Comparison of ENCODE assay signal across 22 mouse cellular contexts in genomic region chr1:164489961-164490594, GRCm38 (mm10). TPM values are rescaled to one million over a fixed set of nuclear protein-coding genes. Genes with fewer than 3 reads are reported as not detected.
DNase-seq lines count a peak whose midpoint lies in the region; ATAC-seq and TF ChIP-seq lines count a peak whose summit lies in the region.
"Had no signal": no experiment of that assay in that cellular context is flagged by ENCODE, and none has a peak within 500 bp of the region (broad histone marks: within the 10 kb centered on the region; RNA-seq: fewer than 3 reads in every experiment).

No protein-coding gene starts in this region.

- H3K9me3 ChIP-seq in ES-Bruce4 (replicated peaks; ENCODE audit: control insufficient read depth, insufficient read depth, low read length, poor library complexity, severe bottlenecking) (no peaks in the 10 kb centered on the region), ES-E14 (ENCODE audit: control insufficient read depth, insufficient read depth, low read depth, low read length) (no peaks in the 10 kb centered on the region)
- H3K9me3 ChIP-seq: embryonic facial prominence, embryonic 10.5 days; embryonic facial prominence, embryonic 12.5 days; forebrain, embryonic 13.5 days; forebrain, embryonic 15.5 days had no signal

- no peak overlapping the region for H3K9ac ChIP-seq in ES-Bruce4 (ENCODE audit: low read depth, poor library complexity, severe bottlenecking)
- H3K9ac ChIP-seq in ES-E14 (ENCODE audit: insufficient read depth, low read depth, low read length, poor library complexity, severe bottlenecking) = no peak overlapping the region
- H3K9ac ChIP-seq: embryonic facial prominence, embryonic 12.5 days; forebrain, embryonic 13.5 days; forebrain, embryonic 15.5 days; forebrain, postnatal 0 days had no signal

- no peak overlapping the region for H3K4me3 ChIP-seq in ES-Bruce4 (ENCODE audit: low read depth, low read length)
- H3K4me3 ChIP-seq in ES-E14 (ENCODE audit: insufficient read depth in 1 of 2, low read depth in 1 of 2, low read length in 2 of 2, poor library complexity in 1 of 2, severe bottlenecking in 1 of 2) = no peak overlapping the region
- H3K4me3 ChIP-seq: embryonic facial prominence, embryonic 10.5 days; embryonic facial prominence, embryonic 12.5 days; forebrain, embryonic 13.5 days; forebrain, embryonic 15.5 days had no signal

- TF ChIP-seq EP300 in ES-Bruce4 (IDR thresholded peaks at IDR 0.05; ENCODE audit: insufficient read depth, low read depth, low read length) = no peak

- peaks cover 2% of the 10 kb centered on the region for H3K4me1 ChIP-seq in ES-Bruce4 (ENCODE audit: control insufficient read depth, insufficient read depth, low read length)
- peaks cover 10% of the 10 kb centered on the region in 2 experiments for H3K4me1 ChIP-seq in ES-E14 (ENCODE audit: control insufficient read depth in 2 of 2, insufficient read depth in 2 of 2, low read length in 2 of 2, poor library complexity in 1 of 2)
- H3K4me1 ChIP-seq: embryonic facial prominence, embryonic 12.5 days; forebrain, embryonic 13.5 days; forebrain, embryonic 15.5 days had no signal

- TF ChIP-seq POLR2A in ES-Bruce4 (IDR thresholded peaks at IDR 0.05; ENCODE audit: insufficient read depth, low read length) = no peak

- no peak for ATAC-seq in CD4-positive, CD25-positive, alpha-beta regulatory T cell, adult 4 months
- ATAC-seq in frontal cortex, adult (ENCODE audit: low TSS enrichment) = no peak
- ATAC-seq: forebrain, embryonic 13.5 days; forebrain, embryonic 15.5 days; forebrain, postnatal 0 days had no signal

- TF ChIP-seq CTCF in ES-Bruce4 (IDR thresholded peaks at IDR 0.05; ENCODE audit: low read depth, low read length) = no peak

- in situ Hi-C loops in ES-E14 (cut with MboI; ENCODE audit: low sequenced_read_pairs in 2 of 2, unreplicated experiment in 2 of 2) = no loop called here

- H3K36me3 ChIP-seq in ES-Bruce4 (ENCODE audit: control insufficient read depth, insufficient read depth, low read length, poor library complexity, severe bottlenecking) (no peaks in the 10 kb centered on the region), ES-E14 (ENCODE audit: control insufficient read depth, insufficient read depth, low read length, poor library complexity, severe bottlenecking) (no peaks in the 10 kb centered on the region)
- H3K36me3 ChIP-seq: embryonic facial prominence, embryonic 10.5 days; embryonic facial prominence, embryonic 12.5 days; forebrain, embryonic 15.5 days had no signal

- H3K27me3 ChIP-seq in ES-Bruce4 (ENCODE audit: control insufficient read depth, insufficient read depth, low read length, poor library complexity, severe bottlenecking) = no peaks in the 10 kb centered on the region
- H3K27me3 ChIP-seq: CH12.LX; embryonic facial prominence, embryonic 12.5 days; forebrain, embryonic 13.5 days; forebrain, embryonic 15.5 days had no signal

- DNase-seq in CD4-positive, CD25-positive, alpha-beta regulatory T cell, adult 2 months (ENCODE audit: low read depth, low spot score) = peak; percentile 20
- DNase-seq in ES-E14 (ENCODE audit: low read depth, low spot score) (no peak), ZHBTc4 (ENCODE audit: low read depth, low spot score) (peak; percentile 83)
- DNase-seq in natural killer cell, adult 2 months (ENCODE audit: low spot score in 2 of 2) = no peak
- DNase-seq: adrenal gland, adult 2 months; adrenal gland, postnatal 10 days; adrenal gland, postnatal 25 days; B cell, adult 2 months; cerebellum, adult 11-12 months; cerebellum, adult 2 months; cerebellum, adult 9-10 months; cerebellum, postnatal 10 days; cerebellum, postnatal 25 days; forebrain, postnatal 0 days had no signal

- H3K27ac ChIP-seq in ES-Bruce4 (ENCODE audit: insufficient read depth, low read length) (peak overlapping the region; percentile 90), ES-E14 (ENCODE audit: insufficient read depth, low read depth, low read length, poor library complexity, severe bottlenecking) (no peak overlapping the region; the same call in 1 of the 2 replicates)
- H3K27ac ChIP-seq: embryonic facial prominence, embryonic 10.5 days; embryonic facial prominence, embryonic 12.5 days; forebrain, embryonic 13.5 days; forebrain, embryonic 15.5 days had no signal

TF ChIP-seq in ES-E14, 5 proteins besides CTCF, POLR2A, EP300 and RAD21:
- TF ChIP-seq HCFC1 (IDR thresholded peaks at IDR 0.05; ENCODE audit: borderline replicate concordance, insufficient read depth, low read length) = no peak
- no peak for TF ChIP-seq ZNF384 (IDR thresholded peaks at IDR 0.05; ENCODE audit: low read depth, low read length)
- 0 out of 2 replicates have a peak, but pooled peaks have one; percentile 10 for TF ChIP-seq CHD2 (IDR thresholded peaks at IDR 0.05; ENCODE audit: low read depth, low read length)
TF ChIP-seq in ES-E14: peak in this region for 1.

RNA-seq across cellular contexts. Expression of gene Atp1b1, which starts 31.9 kb away (rescaled TPM):
- polyA plus RNA-seq in CD4-positive, CD25-positive, alpha-beta regulatory T cell, adult 4 months (2017; shearing (Covaris generic)) = 1 to 10 TPM; 3.4 to 4.1 TPM
- polyA plus RNA-seq in ES-Bruce4 (2011; ENCODE audit: insufficient read depth, insufficient read length, low read depth, missing spikeins) = 116 TPM in 2 replicates
- total RNA-seq in ES-E14 (2012; rRNA removed) = 58.3 and 79.1 TPM in 2 replicates

Comparison
In these comparisons a context has a peak if more than half of its experiments do, and no peak if none do; other contexts are left out.
1. DNase-seq: peak in CD4-positive, CD25-positive, alpha-beta regulatory T cell, adult 2 months (single experiment) and ZHBTc4 (single experiment); none in ES-E14 (single experiment) and natural killer cell, adult 2 months (0 of 2).
2. RNA of gene Atp1b1, which starts 31.9 kb away (polyA plus RNA-seq): 116 TPM in ES-Bruce4; 3.4 to 4.1 TPM in CD4-positive, CD25-positive, alpha-beta regulatory T cell, adult 4 months; every median in the first group is over 10 times any median in the second.